9 mouse cellular contexts compared by ENCODE assay signal in genomic region chr12:31266686-31267085, GRCm38 (mm10). TPM values are rescaled to one million over a fixed set of nuclear protein-coding genes. Genes with fewer than 3 reads are reported as not detected.
DNase-seq lines count a peak whose midpoint lies in the region; ATAC-seq and TF ChIP-seq lines count a peak whose summit lies in the region.
"Had no signal": no experiment of that assay in that cellular context is flagged by ENCODE, and none has a peak within 500 bp of the region (broad histone marks: within the 10 kb centered on the region; RNA-seq: fewer than 3 reads in every experiment).

No protein-coding gene starts in this region.

- 3% methylated on average over 15 of the region's 15 CpGs for WGBS in kidney, postnatal 0 days
- whole genome bisulfite sequencing in neural tube, embryonic 11.5 days = 9% methylated on average over 15 of the region's 15 CpGs

- peaks cover 42% of the 10 kb centered on the region for H3K4me1 ChIP-seq in kidney, postnatal 0 days (replicated peaks; ENCODE audit: insufficient read depth, low read length)
- peaks cover 8% of the 10 kb centered on the region for H3K4me1 ChIP-seq in neural tube, embryonic 11.5 days (ENCODE audit: control insufficient read depth, insufficient read depth, low read length)

- peak overlapping the region; percentile 86 for H3K4me2 ChIP-seq in kidney, postnatal 0 days (ENCODE audit: low read length)
- H3K4me2 ChIP-seq in neural tube, embryonic 11.5 days (ENCODE audit: low read depth) = peak overlapping the region; percentile 35

- no peak for ATAC-seq in kidney, postnatal 0 days (replicated peaks; ENCODE audit: low FRiP score, low read depth)
- no peak for ATAC-seq in neural tube, embryonic 11.5 days (ENCODE audit: insufficient read depth, low FRiP score, low TSS enrichment)

- intact Hi-C loops in gastrocnemius, postnatal 36 days (cut with DNase I) = no loop called here

- no peaks in the 10 kb centered on the region for H3K9me3 ChIP-seq in kidney, postnatal 0 days (replicated peaks; ENCODE audit: low read length)
- H3K9me3 ChIP-seq in neural tube, embryonic 11.5 days (ENCODE audit: control insufficient read depth, low read length) = no peaks in the 10 kb centered on the region

- peaks cover 6% of the 10 kb centered on the region for H3K36me3 ChIP-seq in kidney, postnatal 0 days (ENCODE audit: insufficient read depth, low read length)
- H3K36me3 ChIP-seq in neural tube, embryonic 11.5 days (ENCODE audit: control insufficient read depth, insufficient read depth, low read length) = no peaks in the 10 kb centered on the region

- no peaks in the 10 kb centered on the region for H3K27me3 ChIP-seq in kidney, postnatal 0 days (ENCODE audit: insufficient read depth, low read length)
- peaks cover 36% of the 10 kb centered on the region for H3K27me3 ChIP-seq in neural tube, embryonic 11.5 days (ENCODE audit: control insufficient read depth, insufficient read depth, low read length)

- DNase-seq in 3T3-L1 (ENCODE audit: low read depth, low spot score) (peak; percentile 47), ZHBTc4 (ENCODE audit: low read depth, low spot score) (peak; percentile 39)
- DNase-seq in heart, adult 8-10 months (ENCODE audit: low spot score) = peak; percentile 57
- DNase-seq in kidney, postnatal 0 days (ENCODE audit: low spot score) = peak; percentile 44
- peak; percentile 20 for DNase-seq in neural tube, embryonic 11.5 days (ENCODE audit: low spot score)
- no peak for DNase-seq in spleen, adult 18-20 months
- no peak for DNase-seq in thymus, postnatal 25 days
- DNase-seq in gastrocnemius, postnatal 36 days = no peak

- H3K9ac ChIP-seq in kidney, postnatal 0 days (ENCODE audit: low read depth, low read length) = peak overlapping the region; percentile 85
- H3K9ac ChIP-seq in neural tube, embryonic 11.5 days (ENCODE audit: low read length) = no peak overlapping the region
- H3K9ac ChIP-seq: liver, embryonic 14.5 days had no signal

- H3K4me3 ChIP-seq in kidney, postnatal 0 days (replicated peaks; ENCODE audit: low read depth, low read length) = peak overlapping the region; percentile 70
- H3K4me3 ChIP-seq in neural tube, embryonic 11.5 days (ENCODE audit: low read depth, low read length) = peak overlapping the region; percentile 48

- TF ChIP-seq CTCF in kidney, postnatal 0 days (IDR thresholded peaks at IDR 0.05; ENCODE audit: low read depth) = no peak

- peak overlapping the region; percentile 92; the same call in 1 of the 2 replicates for H3K27ac ChIP-seq in kidney, postnatal 0 days
- no peak overlapping the region for H3K27ac ChIP-seq in neural tube, embryonic 11.5 days (ENCODE audit: low read depth, low read length)
- H3K27ac ChIP-seq: liver, embryonic 14.5 days had no signal

RNA-seq across cellular contexts. Expression of gene Lamb1, which starts 1.7 kb away (rescaled TPM):
- total RNA-seq in heart, adult 8-10 months (2022) = 10 to 100 TPM; 44.0 to 51.1 (median 48.7) TPM
- 115 and 128 TPM in 2 replicates for polyA plus RNA-seq in kidney, postnatal 0 days (2015; fragmentation: Nextera tagmentation; extraction: Ambion mirVana)
- 30.3 and 32.4 TPM in 2 replicates for polyA plus RNA-seq in neural tube, embryonic 11.5 days (2014; fragmentation: Nextera tagmentation; extraction: Ambion mirVana)
- total RNA-seq in gastrocnemius, postnatal 36 days (2021) = 10 to 100 TPM; 22.2 to 24.5 TPM

RNA-seq across cellular contexts. Expression of gene Gm6993, which starts 26.1 kb away (rescaled TPM):
- total RNA-seq in heart, adult 8-10 months (2022) = not detected
- polyA plus RNA-seq in kidney, postnatal 0 days (2015; fragmentation: Nextera tagmentation; extraction: Ambion mirVana) = not detected in 2 replicates
- not detected in 2 replicates for polyA plus RNA-seq in neural tube, embryonic 11.5 days (2014; fragmentation: Nextera tagmentation; extraction: Ambion mirVana)
- not detected for total RNA-seq in gastrocnemius, postnatal 36 days (2021)
- polyA plus RNA-seq: liver, embryonic 14.5 days had no signal

Comparison
In these comparisons a context has a peak if more than half of its experiments do, and no peak if none do; other contexts are left out.
1. DNase-seq: peak in 3T3-L1 (single experiment), ZHBTc4 (single experiment), heart, adult 8-10 months (single experiment), kidney, postnatal 0 days (single experiment) and neural tube, embryonic 11.5 days (single experiment); none in spleen, adult 18-20 months (0 of 2), thymus, postnatal 25 days (single experiment) and gastrocnemius, postnatal 36 days (0 of 2).